Mouse (Mus musculus) heart, embryonic 15.5 days (tissue): ENCODE measurements around the gene Gm28729. TPM values are rescaled to one million over a fixed set of nuclear protein-coding genes. Genes with fewer than 3 reads are reported as not detected.

ENCODE experiments used
- polyA plus RNA-seq: library from polyadenylated mRNA; unstranded; fragments of >200 nt; fragmentation: Nextera tagmentation; extraction: Ambion mirVana; gene quantifications from 2 replicates; pipeline ENCODE4 v1.2.1, GENCODE M21; 2015

Gene Gm28729
- polyA plus RNA-seq, 1 experiment from 2014 or later = not detected

Other genes starting within 250 kb of the Gm28729 start
- 120 and 130 TPM in 2 replicates for gene Atp1b3, start 160.8 kb downstream of the Gm28729 start, polyA plus RNA-seq
- 170 and 186 TPM in 2 replicates for gene Rnf7, start 46.6 kb downstream of the Gm28729 start, polyA plus RNA-seq
- gene Rasa2, start 106.4 kb upstream of the Gm28729 start, polyA plus RNA-seq = 13.0 and 13.1 TPM in 2 replicates
- 28.7 and 29.8 TPM in 2 replicates for gene Zbtb38, start 227.6 kb upstream of the Gm28729 start, polyA plus RNA-seq